Comparison of ENCODE assay signal across 26 mouse cellular contexts in genomic region chr1:133189471-133189870, GRCm38 (mm10). TPM values are rescaled to one million over a fixed set of nuclear protein-coding genes. Genes with fewer than 3 reads are reported as not detected.
DNase-seq lines count a peak whose midpoint lies in the region; ATAC-seq and TF ChIP-seq lines count a peak whose summit lies in the region.
"Had no signal": no experiment of that assay in that cellular context is flagged by ENCODE, and none has a peak within 500 bp of the region (broad histone marks: within the 10 kb centered on the region; RNA-seq: fewer than 3 reads in every experiment).

No protein-coding gene starts in this region.

- no peak for TF ChIP-seq CTCF in forebrain, postnatal 0 days (IDR thresholded peaks at IDR 0.05; ENCODE audit: low read depth)

- peaks cover 6% of the 10 kb centered on the region for H3K36me3 ChIP-seq in forebrain, embryonic 12.5 days (replicated peaks)
- H3K36me3 ChIP-seq in forebrain, postnatal 0 days (ENCODE audit: insufficient read depth), result no peaks in the 10 kb centered on the region
- peaks cover 6% of the 10 kb centered on the region; the same call in 1 of the 2 replicates for H3K36me3 ChIP-seq in hindbrain, embryonic 12.5 days
- H3K36me3 ChIP-seq in hindbrain, embryonic 14.5 days (replicated peaks; ENCODE audit: control insufficient read depth, insufficient read depth), result no peaks in the 10 kb centered on the region
- H3K36me3 ChIP-seq in midbrain, embryonic 13.5 days, result peaks cover 8% of the 10 kb centered on the region
- no peaks in the 10 kb centered on the region; the same call in 1 of the 2 replicates for H3K36me3 ChIP-seq in midbrain, embryonic 16.5 days (ENCODE audit: control insufficient read depth, insufficient read depth, low read length)
- H3K36me3 ChIP-seq: embryonic facial prominence, embryonic 15.5 days; limb, embryonic 10.5 days; limb, embryonic 15.5 days; liver, embryonic 13.5 days had no signal

- no peak for ATAC-seq in forebrain, embryonic 12.5 days (ENCODE audit: low FRiP score)
- ATAC-seq in forebrain, postnatal 0 days, result no peak
- no peak for ATAC-seq in hindbrain, embryonic 12.5 days (ENCODE audit: low FRiP score)
- no peak for ATAC-seq in hindbrain, embryonic 14.5 days (ENCODE audit: low FRiP score)
- no peak for ATAC-seq in midbrain, embryonic 13.5 days
- no peak for ATAC-seq in midbrain, embryonic 16.5 days
- ATAC-seq in granulocyte monocyte progenitor cell, adult 5-6 weeks (replicated peaks; ENCODE audit: poor library complexity, severe bottlenecking), result no peak
- ATAC-seq: inflammation-experienced regulatory T-cells, adult 6 months had no signal

- no peak for DNase-seq in forebrain, postnatal 0 days
- no peak for DNase-seq in hindbrain, embryonic 14.5 days (ENCODE audit: low spot score)
- no peak for DNase-seq in cerebellum, postnatal 10 days
- DNase-seq: cerebellum, adult 2 months; cerebellum, postnatal 25 days; gastrocnemius, postnatal 14 days; kidney, adult 2 months; kidney, postnatal 4 days; liver, embryonic 13.5 days; right cerebral cortex, postnatal 25 days; spleen, adult 18-20 months; thymus, postnatal 14 days had no signal

- peaks cover 5% of the 10 kb centered on the region; the same call in 1 of the 2 replicates for H3K9me3 ChIP-seq in forebrain, embryonic 12.5 days
- H3K9me3 ChIP-seq in forebrain, postnatal 0 days (ENCODE audit: low read length), result 0 out of 2 replicates have a peak, but pooled peaks cover 3% of the 10 kb centered on the region
- H3K9me3 ChIP-seq in hindbrain, embryonic 12.5 days (replicated peaks), result 0 out of 2 replicates have a peak, but pooled peaks cover 7% of the 10 kb centered on the region
- no peaks in the 10 kb centered on the region for H3K9me3 ChIP-seq in hindbrain, embryonic 14.5 days (ENCODE audit: control insufficient read depth, low read length)
- H3K9me3 ChIP-seq in midbrain, embryonic 13.5 days, result no peaks in the 10 kb centered on the region
- H3K9me3 ChIP-seq in midbrain, embryonic 16.5 days (replicated peaks; ENCODE audit: control insufficient read depth, low read length, poor library complexity, severe bottlenecking), result 0 out of 2 replicates have a peak, but pooled peaks cover 4% of the 10 kb centered on the region
- H3K9me3 ChIP-seq: embryonic facial prominence, embryonic 15.5 days; limb, embryonic 10.5 days; limb, embryonic 15.5 days; liver, embryonic 13.5 days; neural tube, embryonic 15.5 days had no signal

- no peak overlapping the region for H3K4me3 ChIP-seq in forebrain, embryonic 12.5 days (replicated peaks)
- no peak overlapping the region for H3K4me3 ChIP-seq in forebrain, postnatal 0 days (ENCODE audit: low read depth, low read length)
- no peak overlapping the region for H3K4me3 ChIP-seq in hindbrain, embryonic 12.5 days
- no peak overlapping the region for H3K4me3 ChIP-seq in hindbrain, embryonic 14.5 days (replicated peaks; ENCODE audit: low read length)
- no peak overlapping the region for H3K4me3 ChIP-seq in midbrain, embryonic 13.5 days (replicated peaks)
- H3K4me3 ChIP-seq in midbrain, embryonic 16.5 days (ENCODE audit: low read depth, low read length), result no peak overlapping the region
- H3K4me3 ChIP-seq: embryonic facial prominence, embryonic 10.5 days; embryonic facial prominence, embryonic 15.5 days; limb, embryonic 10.5 days; limb, embryonic 15.5 days; liver, embryonic 13.5 days; megakaryocyte, embryonic 14.5 days; neural tube, embryonic 15.5 days had no signal

- no peak overlapping the region for H3K4me2 ChIP-seq in forebrain, embryonic 12.5 days
- no peak overlapping the region for H3K4me2 ChIP-seq in forebrain, postnatal 0 days (ENCODE audit: low read depth)
- H3K4me2 ChIP-seq in hindbrain, embryonic 12.5 days (replicated peaks), result no peak overlapping the region
- no peak overlapping the region for H3K4me2 ChIP-seq in hindbrain, embryonic 14.5 days (replicated peaks)
- no peak overlapping the region for H3K4me2 ChIP-seq in midbrain, embryonic 13.5 days (replicated peaks)
- no peak overlapping the region for H3K4me2 ChIP-seq in midbrain, embryonic 16.5 days (ENCODE audit: low read length)
- H3K4me2 ChIP-seq: embryonic facial prominence, embryonic 15.5 days; heart, embryonic 11.5 days; limb, embryonic 15.5 days; liver, embryonic 13.5 days; neural tube, embryonic 15.5 days had no signal

- peaks cover 22% of the 10 kb centered on the region for H3K27me3 ChIP-seq in forebrain, embryonic 12.5 days
- no peaks in the 10 kb centered on the region for H3K27me3 ChIP-seq in forebrain, postnatal 0 days (ENCODE audit: insufficient read depth, low read length)
- H3K27me3 ChIP-seq in hindbrain, embryonic 12.5 days, result no peaks in the 10 kb centered on the region; the same call in 1 of the 2 replicates
- H3K27me3 ChIP-seq in hindbrain, embryonic 14.5 days (ENCODE audit: control insufficient read depth, insufficient read depth, low read length), result no peaks in the 10 kb centered on the region
- no peaks in the 10 kb centered on the region for H3K27me3 ChIP-seq in midbrain, embryonic 13.5 days
- no peaks in the 10 kb centered on the region for H3K27me3 ChIP-seq in midbrain, embryonic 16.5 days (ENCODE audit: control insufficient read depth, insufficient read depth, low read depth, low read length)
- H3K27me3 ChIP-seq: embryonic facial prominence, embryonic 15.5 days; limb, embryonic 15.5 days; neural tube, embryonic 15.5 days had no signal

- H3K9ac ChIP-seq in forebrain, embryonic 12.5 days, result no peak overlapping the region
- H3K9ac ChIP-seq in forebrain, postnatal 0 days, result no peak overlapping the region
- no peak overlapping the region for H3K9ac ChIP-seq in hindbrain, embryonic 12.5 days
- no peak overlapping the region for H3K9ac ChIP-seq in hindbrain, embryonic 14.5 days
- H3K9ac ChIP-seq in midbrain, embryonic 13.5 days (replicated peaks), result no peak overlapping the region
- H3K9ac ChIP-seq in midbrain, embryonic 16.5 days (ENCODE audit: low read depth, low read length), result no peak overlapping the region
- H3K9ac ChIP-seq: embryonic facial prominence, embryonic 15.5 days; limb, embryonic 15.5 days; liver, embryonic 13.5 days; neural tube, embryonic 15.5 days had no signal

- H3K27ac ChIP-seq in forebrain, embryonic 12.5 days, result peak overlapping the region; percentile 95; the same call in 1 of the 2 replicates
- no peak overlapping the region for H3K27ac ChIP-seq in forebrain, postnatal 0 days (ENCODE audit: low read depth, low read length)
- H3K27ac ChIP-seq in hindbrain, embryonic 12.5 days, result peak overlapping the region; percentile 92
- no peak overlapping the region for H3K27ac ChIP-seq in hindbrain, embryonic 14.5 days
- H3K27ac ChIP-seq in midbrain, embryonic 13.5 days, result peak overlapping the region; percentile 93; the same call in 1 of the 2 replicates
- no peak overlapping the region for H3K27ac ChIP-seq in midbrain, embryonic 16.5 days (ENCODE audit: low read length)
- H3K27ac ChIP-seq: embryonic facial prominence, embryonic 15.5 days; kidney, postnatal 0 days; limb, embryonic 15.5 days; liver, embryonic 13.5 days; neural tube, embryonic 15.5 days had no signal

- peaks cover 58% of the 10 kb centered on the region for H3K4me1 ChIP-seq in forebrain, embryonic 12.5 days
- H3K4me1 ChIP-seq in forebrain, postnatal 0 days (ENCODE audit: insufficient read depth), result peaks cover 12% of the 10 kb centered on the region
- peaks cover 59% of the 10 kb centered on the region for H3K4me1 ChIP-seq in hindbrain, embryonic 12.5 days
- peaks cover 28% of the 10 kb centered on the region for H3K4me1 ChIP-seq in hindbrain, embryonic 14.5 days (replicated peaks; ENCODE audit: control insufficient read depth, insufficient read depth, low read length)
- H3K4me1 ChIP-seq in midbrain, embryonic 13.5 days (replicated peaks), result peaks cover 75% of the 10 kb centered on the region
- H3K4me1 ChIP-seq in midbrain, embryonic 16.5 days (ENCODE audit: control insufficient read depth, insufficient read depth, low read length), result peaks cover 22% of the 10 kb centered on the region
- H3K4me1 ChIP-seq: liver, embryonic 13.5 days; megakaryocyte, embryonic 14.5 days had no signal

RNA-seq across cellular contexts. Expression of gene Plekha6, which starts 25.5 kb away (rescaled TPM):
- 20.3 and 20.6 TPM in 2 replicates for polyA plus RNA-seq in forebrain, embryonic 12.5 days (2016; fragmentation: Nextera tagmentation; extraction: Ambion mirVana)
- 23.2 and 28.6 TPM in 2 replicates for total RNA-seq in forebrain, postnatal 0 days (2014; rRNA removed)
- 3.4 and 5.7 TPM in 2 replicates for polyA plus RNA-seq in forebrain, postnatal 0 days (2015; fragmentation: Nextera tagmentation; extraction: Ambion mirVana)
- polyA plus RNA-seq in hindbrain, embryonic 12.5 days (2016; fragmentation: Nextera tagmentation; extraction: Ambion mirVana), result 25.8 and 29.1 TPM in 2 replicates
- 21.4 and 22.2 TPM in 2 replicates for polyA plus RNA-seq in hindbrain, embryonic 14.5 days (2014; fragmentation: Nextera tagmentation; extraction: Ambion mirVana)
- 25.4 and 28.5 TPM in 2 replicates for polyA plus RNA-seq in midbrain, embryonic 13.5 days (2015; fragmentation: Nextera tagmentation; extraction: Ambion mirVana)
- polyA plus RNA-seq in midbrain, embryonic 16.5 days (2015; fragmentation: Nextera tagmentation; extraction: Ambion mirVana), result 17.3 and 22.2 TPM in 2 replicates
- 0.32 and 1.7 TPM in 2 replicates for total RNA-seq in granulocyte monocyte progenitor cell, adult 5-6 weeks (2014; fragmentation: Nextera tagmentation)
- 0.65 TPM in 1 of 2 replicates, not detected in the other for total RNA-seq in granulocyte monocyte progenitor cell, adult 5-6 weeks (2017)

RNA-seq across cellular contexts. Expression of gene Ppp1r15b, which starts 58.5 kb away (rescaled TPM):
- polyA plus RNA-seq in forebrain, embryonic 12.5 days (2016; fragmentation: Nextera tagmentation; extraction: Ambion mirVana), result 58.3 and 63.5 TPM in 2 replicates
- total RNA-seq in forebrain, postnatal 0 days (2014; rRNA removed), result 35.0 and 49.5 TPM in 2 replicates
- polyA plus RNA-seq in forebrain, postnatal 0 days (2015; fragmentation: Nextera tagmentation; extraction: Ambion mirVana), result 13.9 and 18.7 TPM in 2 replicates
- polyA plus RNA-seq in hindbrain, embryonic 12.5 days (2016; fragmentation: Nextera tagmentation; extraction: Ambion mirVana), result 49.1 and 53.4 TPM in 2 replicates
- polyA plus RNA-seq in hindbrain, embryonic 14.5 days (2014; fragmentation: Nextera tagmentation; extraction: Ambion mirVana), result 29.6 and 36.0 TPM in 2 replicates
- 33.2 and 34.3 TPM in 2 replicates for polyA plus RNA-seq in midbrain, embryonic 13.5 days (2015; fragmentation: Nextera tagmentation; extraction: Ambion mirVana)
- polyA plus RNA-seq in midbrain, embryonic 16.5 days (2015; fragmentation: Nextera tagmentation; extraction: Ambion mirVana), result 27.7 and 30.7 TPM in 2 replicates
- 52.3 and 53.9 TPM in 2 replicates for total RNA-seq in granulocyte monocyte progenitor cell, adult 5-6 weeks (2014; fragmentation: Nextera tagmentation)
- total RNA-seq in granulocyte monocyte progenitor cell, adult 5-6 weeks (2017), result 75.7 and 78.5 TPM in 2 replicates

Comparison
In these comparisons a context has a peak if more than half of its experiments do, and no peak if none do; other contexts are left out.
1. H3K27ac ChIP-seq: peak in forebrain, embryonic 12.5 days (single experiment), hindbrain, embryonic 12.5 days (single experiment) and midbrain, embryonic 13.5 days (single experiment); none in forebrain, postnatal 0 days (single experiment), hindbrain, embryonic 14.5 days (single experiment) and midbrain, embryonic 16.5 days (single experiment).